ENCODE assay signal across 25 mouse cellular contexts in the genomic region with DNA sequence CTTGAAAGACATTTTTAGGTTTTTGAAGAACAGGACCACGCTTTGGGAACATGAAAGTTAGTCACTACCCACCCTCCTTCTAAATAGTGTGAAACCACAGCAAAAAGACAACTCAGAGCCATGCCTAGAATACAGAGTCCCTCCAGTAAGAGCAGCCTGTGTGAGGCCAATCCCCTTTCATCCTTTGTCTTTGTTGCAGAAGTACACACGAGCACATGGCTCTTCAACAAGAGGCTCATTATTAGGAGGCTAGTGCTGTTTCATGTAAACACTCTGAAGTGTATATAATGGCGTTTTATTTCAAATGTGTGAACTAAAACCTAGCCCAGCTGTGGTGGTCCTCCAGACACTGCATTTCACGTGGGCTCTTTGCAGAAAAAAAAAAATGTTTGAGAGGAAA. TPM values are rescaled to one million over a fixed set of nuclear protein-coding genes. Genes with fewer than 3 reads are reported as not detected.
DNase-seq lines count a peak whose midpoint lies in the region; ATAC-seq and TF ChIP-seq lines count a peak whose summit lies in the region.
"Had no signal": no experiment of that assay in that cellular context is flagged by ENCODE, and none has a peak within 500 bp of the region (broad histone marks: within the 10 kb centered on the region; RNA-seq: fewer than 3 reads in every experiment).

No protein-coding gene starts in this region.

- H3K4me2 ChIP-seq in embryonic facial prominence, embryonic 13.5 days, result 0 out of 2 replicates have a peak overlapping the region, but pooled peaks have one; percentile 65
- 0 out of 2 replicates have a peak overlapping the region, but pooled peaks have one; percentile 64 for H3K4me2 ChIP-seq in hindbrain, embryonic 13.5 days
- H3K4me2 ChIP-seq in hindbrain, postnatal 0 days (ENCODE audit: low read depth, low read length), result no peak overlapping the region
- no peak overlapping the region for H3K4me2 ChIP-seq in midbrain, postnatal 0 days (ENCODE audit: low read depth, low read length, poor library complexity, severe bottlenecking)
- no peak overlapping the region for H3K4me2 ChIP-seq in midbrain, embryonic 15.5 days
- H3K4me2 ChIP-seq in neural tube, embryonic 15.5 days, result 0 out of 2 replicates have a peak overlapping the region, but pooled peaks have one; percentile 79
- H3K4me2 ChIP-seq: embryonic facial prominence, embryonic 12.5 days; liver, embryonic 13.5 days; lung, embryonic 14.5 days had no signal

- TF ChIP-seq CTCF in hindbrain, postnatal 0 days (IDR thresholded peaks at IDR 0.05; ENCODE audit: low read depth), result no peak
- no peak for TF ChIP-seq CTCF in midbrain, postnatal 0 days (IDR thresholded peaks at IDR 0.05)

- no peak overlapping the region for H3K9ac ChIP-seq in embryonic facial prominence, embryonic 13.5 days
- H3K9ac ChIP-seq in hindbrain, embryonic 13.5 days, result no peak overlapping the region
- no peak overlapping the region for H3K9ac ChIP-seq in hindbrain, postnatal 0 days (replicated peaks; ENCODE audit: low read length)
- H3K9ac ChIP-seq in midbrain, postnatal 0 days (replicated peaks; ENCODE audit: low read length, poor library complexity, severe bottlenecking), result no peak overlapping the region
- no peak overlapping the region for H3K9ac ChIP-seq in midbrain, embryonic 15.5 days
- no peak overlapping the region for H3K9ac ChIP-seq in neural tube, embryonic 15.5 days (replicated peaks)
- H3K9ac ChIP-seq: embryonic facial prominence, embryonic 12.5 days; limb, embryonic 12.5 days; liver, embryonic 13.5 days; lung, embryonic 14.5 days had no signal

- WGBS in embryonic facial prominence, embryonic 13.5 days, result 48% methylated on average over 4 of the region's 4 CpGs
- WGBS in embryonic facial prominence, embryonic 10.5 days, result 59% methylated on average over 4 of the region's 4 CpGs
- 47% methylated on average over 4 of the region's 4 CpGs for WGBS in hindbrain, embryonic 13.5 days
- 49% methylated on average over 4 of the region's 4 CpGs for WGBS in hindbrain, postnatal 0 days
- WGBS in midbrain, postnatal 0 days, result 48% methylated on average over 4 of the region's 4 CpGs
- WGBS in midbrain, embryonic 15.5 days, result 50% methylated on average over 4 of the region's 4 CpGs
- 42% methylated on average over 4 of the region's 4 CpGs for WGBS in neural tube, embryonic 15.5 days

- no peak for DNase-seq in embryonic facial prominence, embryonic 10.5 days (ENCODE audit: low spot score)
- DNase-seq in hindbrain, postnatal 0 days (ENCODE audit: low spot score), result no peak
- DNase-seq in midbrain, postnatal 0 days (ENCODE audit: low spot score), result peak; percentile 33
- no peak for DNase-seq in kidney, postnatal 36 days
- DNase-seq: adrenal gland, postnatal 25 days; cerebellum, adult 2 months; cerebellum, postnatal 36 days; gastrocnemius, postnatal 36 days; kidney, adult 8-10 months; kidney, postnatal 14 days; liver, embryonic 13.5 days; lung, embryonic 14.5 days; lung, postnatal 36 days; thymus, postnatal 25 days had no signal

- H3K9me3 ChIP-seq in embryonic facial prominence, embryonic 13.5 days, result no peaks in the 10 kb centered on the region
- no peaks in the 10 kb centered on the region for H3K9me3 ChIP-seq in embryonic facial prominence, embryonic 10.5 days
- no peaks in the 10 kb centered on the region for H3K9me3 ChIP-seq in hindbrain, embryonic 13.5 days
- no peaks in the 10 kb centered on the region for H3K9me3 ChIP-seq in hindbrain, postnatal 0 days (ENCODE audit: low read length)
- no peaks in the 10 kb centered on the region for H3K9me3 ChIP-seq in midbrain, postnatal 0 days (ENCODE audit: low read length)
- no peaks in the 10 kb centered on the region for H3K9me3 ChIP-seq in midbrain, embryonic 15.5 days
- H3K9me3 ChIP-seq in neural tube, embryonic 15.5 days (replicated peaks), result no peaks in the 10 kb centered on the region
- H3K9me3 ChIP-seq: embryonic facial prominence, embryonic 12.5 days; hindbrain, embryonic 10.5 days; limb, embryonic 12.5 days; liver, embryonic 13.5 days; midbrain, embryonic 10.5 days had no signal

- no peak overlapping the region for H3K27ac ChIP-seq in embryonic facial prominence, embryonic 13.5 days
- H3K27ac ChIP-seq in embryonic facial prominence, embryonic 10.5 days (replicated peaks), result no peak overlapping the region
- no peak overlapping the region for H3K27ac ChIP-seq in hindbrain, embryonic 13.5 days
- no peak overlapping the region for H3K27ac ChIP-seq in hindbrain, postnatal 0 days
- no peak overlapping the region for H3K27ac ChIP-seq in midbrain, postnatal 0 days (ENCODE audit: low read depth, low read length)
- H3K27ac ChIP-seq in midbrain, embryonic 15.5 days, result no peak overlapping the region
- no peak overlapping the region for H3K27ac ChIP-seq in neural tube, embryonic 15.5 days (replicated peaks)
- H3K27ac ChIP-seq: embryonic facial prominence, embryonic 12.5 days; hindbrain, embryonic 10.5 days; limb, embryonic 12.5 days; liver, embryonic 13.5 days; midbrain, embryonic 10.5 days had no signal

- no peaks in the 10 kb centered on the region for H3K27me3 ChIP-seq in embryonic facial prominence, embryonic 13.5 days
- H3K27me3 ChIP-seq in embryonic facial prominence, embryonic 10.5 days (replicated peaks; ENCODE audit: low read depth, poor library complexity, severe bottlenecking), result no peaks in the 10 kb centered on the region
- no peaks in the 10 kb centered on the region for H3K27me3 ChIP-seq in hindbrain, embryonic 13.5 days
- H3K27me3 ChIP-seq in hindbrain, postnatal 0 days (ENCODE audit: insufficient read depth, low read length), result no peaks in the 10 kb centered on the region
- H3K27me3 ChIP-seq in midbrain, postnatal 0 days (ENCODE audit: insufficient read depth, low read length), result no peaks in the 10 kb centered on the region
- no peaks in the 10 kb centered on the region for H3K27me3 ChIP-seq in midbrain, embryonic 15.5 days (replicated peaks)
- H3K27me3 ChIP-seq in neural tube, embryonic 15.5 days (replicated peaks), result no peaks in the 10 kb centered on the region
- H3K27me3 ChIP-seq: embryonic facial prominence, embryonic 12.5 days; limb, embryonic 12.5 days; liver, embryonic 13.5 days had no signal

- no peak for ATAC-seq in embryonic facial prominence, embryonic 13.5 days (ENCODE audit: insufficient number of reproducible peaks, insufficient read depth, low FRiP score, low TSS enrichment, low read depth)
- no peak for ATAC-seq in hindbrain, embryonic 13.5 days (ENCODE audit: low FRiP score)
- no peak for ATAC-seq in hindbrain, postnatal 0 days
- no peak for ATAC-seq in midbrain, postnatal 0 days (ENCODE audit: low FRiP score)
- ATAC-seq in midbrain, embryonic 15.5 days (replicated peaks), result no peak
- ATAC-seq in neural tube, embryonic 15.5 days (ENCODE audit: low FRiP score), result no peak
- ATAC-seq: activated CD4-positive, CD25-positive, alpha-beta regulatory T cell, adult 4 months; CD4-positive, CD25-positive, alpha-beta regulatory T cell, adult 4 months; Patski had no signal

- no peak overlapping the region for H3K4me3 ChIP-seq in embryonic facial prominence, embryonic 13.5 days
- no peak overlapping the region for H3K4me3 ChIP-seq in embryonic facial prominence, embryonic 10.5 days
- H3K4me3 ChIP-seq in hindbrain, embryonic 13.5 days, result no peak overlapping the region
- no peak overlapping the region for H3K4me3 ChIP-seq in hindbrain, postnatal 0 days (ENCODE audit: low read length)
- no peak overlapping the region for H3K4me3 ChIP-seq in midbrain, postnatal 0 days (ENCODE audit: low read depth, low read length)
- no peak overlapping the region for H3K4me3 ChIP-seq in midbrain, embryonic 15.5 days
- no peak overlapping the region for H3K4me3 ChIP-seq in neural tube, embryonic 15.5 days (replicated peaks)
- H3K4me3 ChIP-seq: embryonic facial prominence, embryonic 12.5 days; hindbrain, embryonic 10.5 days; limb, embryonic 12.5 days; liver, embryonic 13.5 days; midbrain, embryonic 10.5 days had no signal

- H3K4me1 ChIP-seq in embryonic facial prominence, embryonic 13.5 days, result peaks cover 22% of the 10 kb centered on the region
- peaks cover 30% of the 10 kb centered on the region for H3K4me1 ChIP-seq in embryonic facial prominence, embryonic 10.5 days
- peaks cover 21% of the 10 kb centered on the region for H3K4me1 ChIP-seq in hindbrain, embryonic 13.5 days (replicated peaks)
- H3K4me1 ChIP-seq in hindbrain, postnatal 0 days (ENCODE audit: insufficient read depth, low read length), result peaks cover 5% of the 10 kb centered on the region
- H3K4me1 ChIP-seq in midbrain, postnatal 0 days (ENCODE audit: insufficient read depth, low read length), result peaks cover 6% of the 10 kb centered on the region; the same call in 1 of the 2 replicates
- peaks cover 27% of the 10 kb centered on the region for H3K4me1 ChIP-seq in midbrain, embryonic 15.5 days
- peaks cover 18% of the 10 kb centered on the region for H3K4me1 ChIP-seq in neural tube, embryonic 15.5 days

- H3K36me3 ChIP-seq in embryonic facial prominence, embryonic 13.5 days, result peaks cover 12% of the 10 kb centered on the region
- H3K36me3 ChIP-seq in embryonic facial prominence, embryonic 10.5 days (replicated peaks), result peaks cover 18% of the 10 kb centered on the region
- no peaks in the 10 kb centered on the region for H3K36me3 ChIP-seq in hindbrain, embryonic 13.5 days
- H3K36me3 ChIP-seq in hindbrain, postnatal 0 days (ENCODE audit: insufficient read depth, low read length), result no peaks in the 10 kb centered on the region
- H3K36me3 ChIP-seq in midbrain, postnatal 0 days (ENCODE audit: insufficient read depth, low read length), result no peaks in the 10 kb centered on the region
- H3K36me3 ChIP-seq in midbrain, embryonic 15.5 days (replicated peaks), result no peaks in the 10 kb centered on the region
- no peaks in the 10 kb centered on the region for H3K36me3 ChIP-seq in neural tube, embryonic 15.5 days
- H3K36me3 ChIP-seq: liver, embryonic 13.5 days had no signal

RNA-seq across cellular contexts. Expression of a gene that starts 3.5 kb away (rescaled TPM):
- polyA plus RNA-seq in embryonic facial prominence, embryonic 13.5 days (2015; fragmentation: Nextera tagmentation; extraction: Ambion mirVana), result 30.8 and 31.1 TPM in 2 replicates
- 24.8 and 28.3 TPM in 2 replicates for polyA plus RNA-seq in embryonic facial prominence, embryonic 10.5 days (2016; fragmentation: Nextera tagmentation; extraction: Ambion mirVana)
- 8.0 and 9.6 TPM in 2 replicates for polyA plus RNA-seq in hindbrain, embryonic 13.5 days (2015; fragmentation: Nextera tagmentation; extraction: Ambion mirVana)
- total RNA-seq in hindbrain, postnatal 0 days (2014; rRNA removed), result 5.1 and 6.3 TPM in 2 replicates
- 6.1 and 6.8 TPM in 2 replicates for polyA plus RNA-seq in hindbrain, postnatal 0 days (2015; fragmentation: Nextera tagmentation; extraction: Ambion mirVana)
- 5.7 and 7.1 TPM in 2 replicates for total RNA-seq in midbrain, postnatal 0 days (2014; rRNA removed)
- 3.4 and 5.6 TPM in 2 replicates for polyA plus RNA-seq in midbrain, postnatal 0 days (2015; fragmentation: Nextera tagmentation; extraction: Ambion mirVana)
- polyA plus RNA-seq in midbrain, embryonic 15.5 days (2015; fragmentation: Nextera tagmentation; extraction: Ambion mirVana), result 7.5 and 8.1 TPM in 2 replicates
- polyA plus RNA-seq in neural tube, embryonic 15.5 days (2015; fragmentation: Nextera tagmentation; extraction: Ambion mirVana), result 4.7 and 10.8 TPM in 2 replicates

Comparison
In these comparisons a context has a peak if more than half of its experiments do, and no peak if none do; other contexts are left out.
1. H3K4me2 ChIP-seq: peak in embryonic facial prominence, embryonic 13.5 days (single experiment), hindbrain, embryonic 13.5 days (single experiment) and neural tube, embryonic 15.5 days (single experiment); none in hindbrain, postnatal 0 days (single experiment), midbrain, postnatal 0 days (single experiment) and midbrain, embryonic 15.5 days (single experiment).